Mouse (Mus musculus): Measurements from ENCODE around the gene Phb.

Gene Phb

DNA sequence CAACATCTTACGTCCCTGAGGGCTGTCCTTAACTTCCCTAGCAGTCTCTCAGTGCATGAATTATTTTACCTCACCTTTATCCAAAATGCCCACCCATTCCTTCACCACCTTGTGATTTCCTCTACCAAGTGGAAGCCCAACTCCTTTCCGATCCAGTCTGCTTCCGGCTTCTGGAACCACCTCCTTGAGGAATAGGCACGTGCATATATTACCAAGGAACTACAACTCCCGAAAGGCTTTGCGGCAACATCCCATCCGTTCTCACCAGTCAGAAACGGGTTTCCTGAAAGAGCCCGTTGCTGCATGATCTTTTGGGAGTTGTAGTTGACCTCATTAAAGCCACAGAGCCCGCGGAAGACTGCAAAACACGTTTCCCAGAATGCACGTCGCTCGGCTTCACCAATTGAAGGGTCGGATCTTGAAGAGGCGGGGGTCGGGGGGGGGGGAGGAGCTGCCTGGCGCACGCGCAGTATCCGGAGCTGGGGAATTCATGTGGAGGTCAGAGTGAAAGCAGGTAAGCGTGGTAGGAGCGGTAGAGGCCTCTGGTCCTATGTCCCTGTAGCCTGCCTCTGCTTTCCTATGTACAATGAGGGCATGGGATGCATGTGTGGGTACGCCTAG, at the start of gene Phb:
Gene Phb (plus strand): TSS at position 429 of the 621 bp plus-strand sequence.
- peak; percentile 82 for DNase-seq

DNA sequence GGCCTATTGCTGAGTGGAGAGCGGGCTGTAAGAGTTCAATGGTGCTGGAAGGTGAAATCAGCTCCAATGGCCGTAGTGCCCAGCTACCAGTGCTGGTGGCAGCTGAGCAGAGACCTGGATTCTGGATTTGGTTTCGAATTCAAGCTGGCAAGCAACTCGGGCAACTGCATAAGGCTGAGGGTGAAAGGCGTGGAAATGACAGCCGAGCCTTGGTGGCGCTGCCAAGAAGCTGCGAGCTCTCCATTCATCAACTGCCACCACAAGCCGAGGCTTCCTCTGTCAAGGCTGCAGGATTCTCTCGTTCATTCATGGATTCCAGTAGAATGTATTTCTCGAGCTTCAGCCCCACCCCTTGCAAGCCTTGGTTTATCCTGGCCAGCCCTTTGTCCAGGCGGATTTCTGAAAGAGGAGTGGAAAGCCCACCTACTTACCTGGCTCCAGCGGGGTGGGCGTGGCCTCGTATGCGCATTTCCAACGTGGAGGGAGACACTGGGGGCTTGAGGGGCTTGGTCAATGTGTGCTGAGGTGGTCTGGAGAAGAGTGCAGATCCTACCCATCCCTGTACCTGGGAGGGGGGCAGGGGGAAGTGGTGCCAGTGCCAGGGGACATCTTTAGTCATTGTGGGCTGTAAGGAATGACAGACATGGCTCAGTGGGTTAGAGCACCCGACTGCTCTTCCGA, 48.8 kb upstream of the Phb start:
- DNase-seq, result peak; percentile 38

DNA sequence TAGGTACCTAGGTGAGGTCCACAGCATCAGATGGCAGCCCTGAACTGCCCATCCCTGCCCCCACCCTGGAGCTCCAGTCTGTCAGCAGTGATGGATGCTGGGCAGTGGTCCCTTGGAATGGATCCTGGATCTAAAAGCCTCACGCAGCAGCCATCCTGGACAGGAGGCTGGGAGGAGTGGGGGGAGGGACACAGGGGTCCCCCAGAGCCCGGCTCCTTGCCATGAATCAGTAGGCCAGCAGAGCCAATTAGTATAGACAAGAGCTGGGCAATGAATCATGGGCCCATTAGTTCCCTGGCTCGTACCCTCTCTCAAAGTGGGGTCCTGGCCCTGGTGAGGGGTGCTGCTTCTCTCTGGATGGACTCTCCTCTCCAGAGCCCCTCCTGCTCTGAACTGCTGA, 47.7 kb upstream of the Phb start:
- DNase-seq, result no peak

DNA sequence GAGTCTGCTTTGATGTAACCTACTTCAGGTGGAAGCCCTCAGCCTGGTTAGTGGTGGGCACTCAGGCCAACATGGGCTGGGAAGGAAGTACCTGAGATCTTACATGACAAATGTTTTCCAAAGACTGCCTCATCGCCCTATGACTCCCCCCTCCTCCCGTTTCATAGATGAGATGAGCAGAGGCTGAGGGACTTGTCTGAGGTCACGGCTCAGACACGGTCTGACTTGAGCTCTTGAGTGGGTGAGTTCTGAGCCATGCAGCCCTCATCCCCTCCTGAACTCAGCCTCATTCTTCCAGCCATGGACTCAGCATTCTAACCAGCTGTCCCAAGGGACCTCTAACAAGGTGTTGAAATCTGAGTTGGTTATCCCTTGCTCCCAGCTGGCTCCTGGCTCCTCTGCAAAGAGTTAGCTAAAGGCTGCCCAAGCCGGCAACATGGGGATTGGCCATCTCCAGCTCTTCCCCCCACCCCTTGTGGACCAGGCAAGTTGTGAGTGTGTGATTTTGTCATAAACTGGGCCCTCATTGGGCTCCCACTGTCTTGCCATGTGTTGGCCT, 46.8 kb upstream of the Phb start:
- DNase-seq, result no peak

DNA sequence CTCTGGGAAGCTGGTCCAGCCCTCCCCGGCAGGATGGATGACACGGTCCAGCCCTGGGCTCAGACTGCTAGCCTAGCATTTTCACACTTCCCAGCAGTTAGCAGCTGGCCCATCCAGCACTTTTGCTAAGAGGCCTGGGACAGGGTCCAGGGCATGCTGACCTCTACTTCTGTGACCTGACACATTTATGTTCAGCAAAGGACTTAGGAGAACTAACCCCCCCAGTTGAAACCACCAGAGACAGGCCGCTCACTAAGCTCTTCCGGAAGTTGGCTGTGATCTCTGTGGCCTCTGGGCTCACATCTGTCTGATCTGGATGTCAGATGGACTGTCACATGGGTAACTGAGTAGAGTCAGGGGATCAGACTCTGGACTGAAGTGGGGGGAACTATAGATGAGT, 45.7 kb upstream of the Phb start:
- DNase-seq, result no peak

DNA sequence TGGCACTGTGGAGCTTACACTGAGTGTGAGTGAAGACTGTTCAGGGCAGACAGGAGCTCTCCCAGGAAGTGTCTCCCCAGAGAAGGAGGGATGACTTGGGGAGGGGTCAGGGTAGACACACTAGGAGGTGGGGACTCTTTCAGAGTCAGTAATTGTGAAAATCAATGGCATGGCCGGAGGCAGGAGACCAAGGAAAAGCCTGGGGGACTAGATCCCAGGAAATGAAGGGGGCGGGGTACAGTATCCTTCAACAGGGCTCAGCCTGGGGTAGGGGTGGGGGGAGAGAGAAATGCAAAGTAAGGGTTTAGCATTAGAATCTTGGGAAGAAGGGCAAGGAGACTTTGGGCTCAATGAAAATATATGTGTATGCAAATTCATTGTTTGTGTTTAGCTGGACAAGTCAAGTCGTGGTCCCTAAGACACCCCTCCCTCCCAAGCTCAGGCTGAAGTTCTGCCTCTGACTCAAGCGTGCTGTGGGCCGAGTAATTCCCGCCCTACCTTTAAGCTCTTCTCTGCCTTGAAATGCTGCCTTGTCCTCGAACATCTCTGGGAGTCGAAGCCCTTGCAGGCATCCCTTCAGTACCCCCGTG, 45.1 kb upstream of the Phb start:
- no peak for DNase-seq

DNA sequence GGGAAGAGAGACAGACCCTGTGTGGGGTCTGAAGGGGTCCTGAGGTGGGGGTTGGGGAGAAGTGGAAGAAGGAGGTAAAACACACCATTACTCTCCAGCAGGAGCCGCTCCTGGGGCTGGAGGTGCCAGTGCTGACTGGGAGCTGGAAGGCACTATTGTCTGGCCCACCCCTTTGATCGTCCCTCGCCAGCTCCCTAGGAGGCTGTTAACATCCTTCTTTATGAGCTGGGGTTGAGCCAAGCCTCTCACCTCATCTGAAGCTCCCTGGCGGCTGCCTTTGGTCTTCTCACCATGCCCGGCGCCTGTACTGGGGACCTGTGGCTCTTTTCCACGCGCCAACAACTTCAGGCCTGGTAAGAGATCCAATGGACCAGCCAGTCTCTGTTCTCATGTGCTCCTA, 44.3 kb upstream of the Phb start:
- no peak for DNase-seq

DNA sequence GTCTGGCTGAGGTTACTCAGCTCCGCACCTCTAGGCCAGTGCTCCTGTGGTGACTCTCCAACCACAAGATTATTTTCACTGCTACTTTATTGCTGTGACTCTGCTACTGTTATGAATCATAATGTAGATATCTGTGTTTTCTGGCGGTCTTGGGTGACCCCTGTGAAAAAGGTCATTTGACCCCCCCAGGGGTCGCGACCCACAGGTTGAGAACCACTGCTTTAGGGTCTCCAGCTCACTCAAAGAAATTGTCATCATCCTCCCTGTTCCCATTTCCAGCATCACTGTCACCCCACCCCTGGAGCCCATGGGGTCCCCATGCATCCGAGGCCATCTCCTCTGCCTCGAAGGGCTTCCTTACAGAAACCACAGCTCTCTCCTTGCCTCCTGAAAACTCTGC, 36.2 kb upstream of the Phb start:
- DNase-seq, result no peak

DNA sequence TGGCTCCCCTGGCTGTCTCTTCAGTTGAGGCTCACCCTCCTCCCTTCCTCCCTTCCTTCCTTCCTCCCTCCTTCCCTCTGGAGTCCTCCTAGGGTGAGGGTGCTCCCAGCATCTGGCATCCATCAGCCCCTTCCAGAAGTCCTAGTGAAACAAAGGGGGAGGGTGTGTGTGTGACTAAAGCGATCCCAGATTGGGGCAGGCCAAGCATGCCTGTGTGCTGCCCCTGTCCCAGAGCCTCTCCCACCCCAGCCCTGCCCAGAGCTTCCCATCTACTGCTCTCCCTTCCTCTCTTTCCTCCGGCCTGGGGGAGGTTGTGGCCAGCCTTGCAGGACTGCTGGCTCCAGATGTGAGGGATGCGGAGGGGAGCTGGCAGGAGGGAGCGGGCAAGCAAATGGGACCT, 35.5 kb upstream of the Phb start:
- no peak for DNase-seq

DNA sequence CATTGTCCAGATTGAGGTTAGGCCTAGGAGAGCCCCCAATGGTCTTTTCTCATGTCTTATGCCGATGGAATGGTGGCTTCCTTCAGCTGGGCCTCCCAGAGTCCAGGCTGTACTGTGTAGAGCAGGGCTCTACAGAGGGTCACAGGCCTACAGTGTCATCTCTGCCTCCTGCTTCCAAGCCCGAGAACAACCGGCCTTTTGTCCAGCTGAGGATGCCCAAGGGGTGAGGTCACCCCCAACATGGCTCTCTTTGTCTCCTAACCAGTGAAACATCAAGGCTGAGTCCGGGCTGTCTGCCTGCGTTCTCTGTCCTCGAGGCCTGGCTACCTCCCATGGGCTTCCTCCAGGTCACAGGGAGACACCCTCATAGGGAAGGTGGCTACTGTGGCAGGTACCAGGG, 34.3 kb upstream of the Phb start:
- no peak for DNase-seq

DNA sequence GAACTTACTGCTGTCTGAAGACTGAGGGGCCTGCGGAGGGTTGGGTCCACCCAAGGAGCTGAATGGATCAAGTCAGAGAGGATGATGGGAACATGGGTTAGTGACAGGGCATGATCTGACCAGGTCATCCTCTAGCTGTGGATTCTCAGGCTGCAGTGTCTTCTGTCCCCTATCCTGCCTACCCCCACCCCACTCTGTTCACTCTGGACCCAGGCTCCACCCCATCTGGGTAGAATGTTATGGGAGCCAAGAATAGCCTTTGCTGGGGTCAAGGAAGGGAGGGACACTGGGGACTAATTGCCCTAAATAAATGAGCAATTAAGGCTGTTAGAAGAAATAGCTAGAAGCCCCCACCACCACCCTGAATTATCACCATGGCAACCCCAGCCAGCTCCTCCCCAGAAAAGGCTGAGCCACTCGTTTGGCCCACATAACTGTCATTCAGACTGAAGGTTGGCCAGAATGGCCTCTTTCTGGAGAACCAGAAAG, 33.2 kb upstream of the Phb start:
- DNase-seq, result no peak

DNA sequence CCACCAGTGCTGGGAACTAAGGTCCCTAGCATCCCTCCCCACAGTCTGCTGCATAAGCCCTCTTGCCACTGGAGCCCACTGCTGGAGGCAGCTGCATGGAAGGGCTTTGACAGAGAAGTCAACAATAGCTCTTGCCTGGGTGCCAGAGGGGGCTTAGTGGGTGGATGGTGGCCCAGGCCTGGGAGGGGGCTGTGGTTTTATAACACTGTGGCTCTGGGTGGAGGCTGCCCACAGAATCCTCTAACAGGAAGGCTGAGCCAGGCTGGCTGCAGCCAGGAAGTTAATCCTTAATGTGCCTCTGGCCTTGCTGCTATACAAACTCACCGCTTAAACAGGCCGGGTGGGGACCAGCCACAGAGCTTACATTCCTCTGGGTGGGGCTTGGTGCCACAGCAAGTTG, 31.7 kb upstream of the Phb start:
- DNase-seq, result no peak

DNA sequence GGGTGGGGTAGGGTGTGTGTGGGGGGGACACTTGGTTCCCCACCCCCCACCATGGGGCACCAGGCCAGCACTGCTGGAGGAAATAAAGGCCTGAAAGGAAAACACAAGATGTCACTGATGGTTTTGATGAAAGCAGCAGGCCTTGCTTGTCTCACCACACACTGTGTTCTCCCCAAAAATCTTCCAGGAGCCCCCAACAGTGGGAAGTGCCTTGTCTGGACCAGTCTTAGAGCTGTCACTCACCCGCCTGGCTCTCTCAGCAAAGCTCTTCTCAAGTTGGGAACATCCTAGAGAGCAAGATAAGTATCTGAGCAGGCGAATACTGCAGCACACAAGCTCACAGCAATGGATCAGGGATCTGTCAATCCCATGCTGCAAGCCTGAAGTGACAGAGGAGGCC, 26.0 kb upstream of the Phb start:
- DNase-seq, result no peak

DNA sequence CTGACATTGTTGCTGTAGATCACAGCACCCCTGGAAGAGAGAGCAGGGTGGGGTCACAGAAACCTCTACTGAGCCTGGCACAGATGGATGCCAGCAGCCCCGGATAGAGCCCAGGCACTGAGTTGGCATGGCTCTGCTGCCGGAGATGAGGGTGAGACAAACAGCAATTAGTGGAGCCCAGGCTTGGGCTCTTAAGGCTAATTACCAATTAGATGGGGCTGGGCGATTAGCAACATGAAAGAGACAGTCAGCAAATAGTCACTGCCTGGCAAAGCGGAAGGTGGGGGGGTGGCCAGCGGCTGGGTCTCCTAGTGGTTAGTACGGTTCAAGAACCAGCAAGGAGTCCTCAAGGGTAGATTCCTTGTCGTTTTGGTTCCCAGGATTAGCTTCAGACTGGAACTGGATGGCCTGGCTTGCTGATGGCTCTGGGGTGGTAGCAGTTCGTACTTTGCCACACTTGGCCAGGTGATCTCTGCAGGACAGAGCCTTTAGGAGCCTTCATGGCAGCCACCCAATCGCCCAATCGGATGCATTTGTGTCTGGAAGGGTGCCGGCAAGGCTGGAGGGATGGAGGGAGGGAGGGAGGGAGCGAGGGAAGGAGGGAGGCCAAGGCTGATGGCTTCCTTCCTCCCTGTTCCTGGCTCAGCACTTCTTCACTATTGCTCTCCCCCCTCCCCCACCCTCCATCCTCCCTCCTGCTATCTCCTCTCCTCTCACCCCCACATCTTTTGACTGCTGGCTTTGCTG, 24.1 kb upstream of the Phb start:
- DNase-seq, result peak; percentile 47

DNA sequence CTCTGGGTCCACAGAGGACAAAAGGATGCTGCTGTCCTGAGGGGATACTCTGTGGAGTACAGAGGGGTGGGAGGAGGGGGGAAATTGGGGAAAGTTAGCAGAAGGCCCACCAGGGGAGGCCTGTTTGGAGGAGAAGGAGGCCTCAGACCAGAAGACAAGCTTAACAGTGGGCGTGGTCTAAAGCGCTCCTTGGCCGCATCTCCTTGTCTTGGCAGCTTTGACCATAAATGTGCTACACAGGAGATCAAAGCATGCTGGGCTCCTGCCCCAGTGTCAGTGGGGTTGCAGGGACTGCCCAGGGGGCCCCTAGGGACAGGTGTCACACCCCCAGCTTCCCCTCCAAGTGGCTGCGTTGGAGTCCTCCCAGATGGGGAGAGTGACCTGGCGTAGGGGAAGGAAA, 22.9 kb upstream of the Phb start:
- no peak for DNase-seq

DNA sequence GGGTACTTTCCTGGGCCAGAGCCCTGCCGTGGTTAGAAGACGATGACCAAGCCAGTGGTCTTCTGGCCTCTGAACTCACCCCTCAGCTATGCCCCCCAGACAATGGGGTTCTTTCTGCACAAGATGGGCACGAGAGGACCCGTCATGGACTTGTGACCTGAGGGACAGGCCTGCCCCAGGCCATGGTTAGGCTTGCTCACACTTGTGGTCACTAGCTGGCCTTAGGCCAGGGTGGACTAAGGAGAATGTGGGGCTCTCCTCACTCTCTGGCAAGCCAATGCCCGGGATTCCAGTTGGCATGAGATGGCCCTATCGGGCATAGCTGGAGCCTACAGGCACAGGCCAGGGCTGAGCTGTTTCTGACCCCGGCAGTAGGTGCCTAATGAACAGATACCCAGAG, 22.4 kb upstream of the Phb start:
- no peak for DNase-seq

DNA sequence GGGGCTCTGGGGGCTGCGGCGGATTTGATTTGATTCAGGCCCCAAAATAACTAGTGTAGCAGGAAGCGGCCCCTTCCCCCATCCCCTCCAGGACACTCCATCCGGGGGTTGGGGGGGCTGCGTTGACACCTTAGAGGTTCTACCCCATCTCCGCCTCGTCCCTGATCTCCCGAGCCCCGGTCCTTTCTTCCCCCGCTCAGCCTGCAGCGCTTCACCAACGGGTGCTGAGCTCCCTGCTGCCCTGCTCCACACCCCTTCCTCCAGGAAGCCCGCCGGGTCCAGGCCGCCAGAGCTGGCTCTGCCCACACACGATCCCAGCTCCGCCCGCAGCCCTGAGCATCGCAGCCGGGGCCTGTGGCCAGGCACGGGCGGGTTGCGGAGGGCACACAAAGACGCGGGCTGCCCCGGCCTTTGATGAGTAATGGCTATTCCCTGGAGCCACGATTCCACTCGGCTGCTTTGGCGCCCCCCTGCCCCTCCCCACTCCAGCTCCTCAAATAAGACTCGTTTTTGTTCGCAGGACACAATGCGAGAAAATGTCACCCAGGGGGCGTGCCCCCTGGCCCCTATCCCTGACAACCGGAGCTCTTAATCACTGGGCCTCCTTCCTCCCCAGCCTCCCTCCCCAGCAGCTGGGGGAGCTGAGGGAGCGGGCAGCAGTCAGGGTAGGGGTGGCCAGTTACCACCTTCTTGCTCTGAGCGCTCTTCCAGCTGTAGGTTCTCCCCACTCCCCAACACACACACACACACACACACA, 21.2 kb upstream of the Phb start:
- DNase-seq, result no peak

DNA sequence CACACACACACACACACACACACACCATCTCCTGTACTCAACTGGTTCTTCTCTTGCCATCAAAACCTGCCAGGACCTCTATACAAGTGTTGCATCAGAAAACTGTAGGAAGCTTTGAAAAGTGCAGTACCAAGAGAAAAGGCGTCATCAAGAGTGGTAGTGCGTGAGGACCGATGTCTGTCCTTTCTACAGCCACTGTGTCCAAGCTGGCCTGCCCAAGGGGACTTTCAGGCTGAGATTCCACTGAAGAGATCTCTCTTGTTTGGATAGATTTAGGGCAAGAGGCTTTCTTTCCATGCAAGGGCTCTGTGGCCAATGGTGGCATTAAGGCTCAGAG, 20.6 kb upstream of the Phb start:
- no peak for DNase-seq

DNA sequence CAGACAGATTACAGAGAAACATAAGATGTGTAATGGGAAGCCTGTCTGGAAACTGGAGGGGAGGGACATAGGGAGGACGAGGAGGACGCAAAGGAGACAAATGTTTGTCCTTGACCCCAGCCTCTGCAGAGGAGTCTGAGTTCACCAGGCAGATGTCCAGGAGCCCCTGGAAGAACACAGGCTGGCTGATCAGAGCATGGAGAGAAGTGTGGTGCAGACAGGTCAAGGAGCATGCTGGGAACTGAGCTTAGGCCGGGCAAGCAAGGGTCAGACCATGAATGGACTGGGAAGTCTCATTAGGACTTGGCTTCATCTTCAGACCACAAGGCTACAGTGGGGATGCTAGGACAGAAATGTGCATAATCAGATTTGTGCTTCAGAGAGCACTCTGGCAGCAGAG, 19.0 kb upstream of the Phb start:
- no peak for DNase-seq

DNA sequence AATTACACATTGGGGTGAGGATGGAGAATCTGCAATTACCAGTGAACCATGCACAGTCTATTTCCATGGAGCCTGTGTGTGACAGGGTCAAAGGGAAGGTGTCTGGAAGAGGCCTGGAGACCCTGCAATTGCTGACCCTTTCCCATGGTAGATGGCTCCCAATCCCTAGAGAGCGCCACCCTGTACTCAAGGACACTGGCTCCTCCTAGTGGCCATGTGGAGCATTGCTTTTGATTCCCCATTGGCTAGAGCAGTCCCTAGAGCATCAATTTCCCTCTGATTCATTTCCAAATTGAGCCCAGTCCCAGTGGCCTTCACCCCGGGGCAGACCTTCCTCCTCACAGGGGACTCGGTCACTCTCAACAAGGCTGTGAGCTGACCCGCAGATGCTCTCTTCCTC, 17.9 kb upstream of the Phb start:
- peak; percentile 75 for DNase-seq

DNA sequence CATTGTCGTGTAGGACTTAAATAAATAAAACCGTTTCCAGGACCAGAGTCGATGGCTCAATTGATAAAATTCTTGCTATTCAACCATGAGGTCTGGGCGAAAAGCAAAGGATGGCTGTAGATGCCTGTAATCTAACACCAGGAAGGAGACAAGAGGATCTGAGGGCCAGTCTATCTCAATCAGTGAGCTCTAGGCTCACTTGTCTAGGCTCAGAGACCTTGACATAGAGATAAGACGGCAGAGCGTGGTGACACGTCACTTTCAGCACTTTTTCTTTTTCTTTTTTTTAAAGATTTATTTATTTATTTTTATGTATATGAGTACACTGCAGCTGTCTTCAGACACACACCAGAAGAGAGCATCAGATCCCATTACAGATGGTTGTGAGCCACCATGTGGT, 17.2 kb upstream of the Phb start:
- DNase-seq, result no peak

DNA sequence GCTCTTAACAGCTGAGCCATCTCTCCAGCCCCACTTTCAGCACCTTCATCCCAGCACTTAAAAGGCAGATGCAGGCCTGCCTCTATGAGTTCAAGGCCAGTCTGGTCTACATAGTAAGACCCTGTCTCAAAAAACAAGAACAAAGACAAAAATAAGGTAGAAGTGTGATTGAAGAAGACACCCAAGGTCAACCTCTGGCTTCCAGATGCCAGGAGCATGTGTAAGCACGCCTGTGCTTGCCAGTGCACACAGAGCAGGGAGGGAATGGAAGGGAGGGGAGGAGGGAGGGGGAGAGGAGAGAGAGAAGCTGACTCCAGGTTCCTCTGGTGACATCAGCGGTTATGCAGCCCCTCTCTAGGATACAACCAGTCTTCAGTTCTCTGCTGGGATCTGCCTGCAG, 16.8 kb upstream of the Phb start:
- DNase-seq, result no peak

DNA sequence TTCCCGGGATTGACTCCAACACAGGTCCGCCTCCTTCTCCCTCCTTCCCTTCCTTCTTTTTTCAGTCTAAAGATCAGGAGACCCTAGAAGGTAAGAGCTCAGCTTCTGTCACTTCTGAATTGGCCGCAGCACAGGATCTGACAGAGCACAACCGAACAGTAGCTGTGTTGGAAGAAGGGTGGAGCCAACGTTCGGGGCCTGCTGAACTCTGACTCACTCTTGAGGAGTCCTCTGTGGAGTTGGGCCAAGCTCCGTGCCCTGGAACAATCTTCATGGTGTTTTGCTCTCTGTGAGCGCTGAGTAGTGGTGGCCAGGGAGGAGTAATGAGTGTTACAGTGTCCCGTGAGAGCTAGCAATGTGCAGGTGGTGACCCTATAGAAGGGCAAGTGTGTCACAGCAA, 15.8 kb upstream of the Phb start:
- DNase-seq, result no peak
